Mouse (Mus musculus) limb, embryonic 14.5 days (tissue): ENCODE results near the gene Xxylt1. TPM values are rescaled to one million over a fixed set of nuclear protein-coding genes. Genes with fewer than 3 reads are reported as not detected.
A peak's percentile ranks its signal among the peaks of the same experiment; 100 is the strongest.

Source experiments
- ATAC-seq: fragments of 200-750 bp; cut with Nextera tagmentation; 2 replicates; pipeline ENCODE4 v1.8.0; 2017; ENCODE audit warnings: low read depth, moderate number of reproducible peaks, moderate TSS enrichment; ENCODE audit not compliant: low FRiP score
- DNase-seq: peaks from one replicate; pipeline ENCODE4 v3.0.0-alpha.2; 2015; ENCODE audit warnings: low spot score
- H3K27ac ChIP-seq: fragments of 300-500 bp; sonication (generic); replicated peaks from 2 replicates; pipeline ENCODE4 v1.5.1; 2014; ENCODE audit warnings: low read depth, mild to moderate bottlenecking, low read length, moderate library complexity, mixed read lengths
- H3K27me3 ChIP-seq: fragments of 300-500 bp; sonication (generic); 2 replicates; pipeline ENCODE4 v1.6.1; 2014; ENCODE audit warnings: low read length, mixed read lengths; ENCODE audit not compliant: control insufficient read depth, insufficient read depth
- H3K36me3 ChIP-seq: fragments of 300-500 bp; sonication (generic); 2 replicates; pipeline ENCODE4 v1.6.1; 2014; ENCODE audit warnings: mild to moderate bottlenecking, low read length, moderate library complexity, mixed read lengths; ENCODE audit not compliant: control insufficient read depth, insufficient read depth
- H3K4me1 ChIP-seq: fragments of 300-500 bp; sonication (generic); 2 replicates; pipeline ENCODE4 v1.6.1; 2014; ENCODE audit warnings: antibody characterized with exemption, low read length, mixed read lengths; ENCODE audit not compliant: control insufficient read depth, insufficient read depth
- H3K4me2 ChIP-seq: fragments of 300-500 bp; sonication (generic); replicated peaks from 2 replicates; pipeline ENCODE4 v1.6.1; 2014; ENCODE audit warnings: low read depth, mild to moderate bottlenecking, low read length, moderate library complexity; ENCODE audit not compliant: severe bottlenecking
- H3K4me3 ChIP-seq: fragments of 300-500 bp; sonication (generic); replicated peaks from 2 replicates; pipeline ENCODE4 v1.5.1; 2014; ENCODE audit warnings: low read length
- H3K9ac ChIP-seq: fragments of 300-500 bp; sonication (generic); 2 replicates; pipeline ENCODE4 v1.6.1; 2014; ENCODE audit warnings: mild to moderate bottlenecking, low read depth, low read length, moderate library complexity; ENCODE audit not compliant: severe bottlenecking
- H3K9me3 ChIP-seq: fragments of 300-500 bp; sonication (generic); 2 replicates; pipeline ENCODE4 v1.6.1; 2016; ENCODE audit warnings: low read length; ENCODE audit not compliant: control insufficient read depth
- POLR2A ChIP-seq: fragments of 200-500 bp; IDR thresholded peaks from 2 replicates; pipeline ENCODE4 v1.8.0; 2012; ENCODE audit warnings: inconsistent platforms, mild to moderate bottlenecking, moderate library complexity, borderline replicate concordance; ENCODE audit not compliant: insufficient read depth, insufficient read length; ENCODE audit errors: extremely low read depth
- WGBS: fragments of 180-500 bp; shearing (Covaris S2); extraction: QIAGEN DNeasy Blood & Tissue Kit; methylation state at CpG from one replicate; pipeline ENCODE4 v1.1.7; 2014; 5-methylcytosine and 5-hydroxymethylcytosine counted together
- polyA plus RNA-seq, 2 experiments: library from polyadenylated mRNA; depleted of rRNA in 1 of 2; stranded (reverse) in 1 of 2; unstranded in 1 of 2; fragments of >200 nt; fragmentation: Nextera tagmentation in 1 of 2; extraction: Ambion mirVana in 1 of 2; gene quantifications; 2 replicates each; pipeline versions ENCODE4 v1.2.1 to v1.2.3; 2012 to 2014

The Xxylt1 gene
- polyA plus RNA-seq, 2 experiments = 20.0 to 23.8 TPM

DNA sequence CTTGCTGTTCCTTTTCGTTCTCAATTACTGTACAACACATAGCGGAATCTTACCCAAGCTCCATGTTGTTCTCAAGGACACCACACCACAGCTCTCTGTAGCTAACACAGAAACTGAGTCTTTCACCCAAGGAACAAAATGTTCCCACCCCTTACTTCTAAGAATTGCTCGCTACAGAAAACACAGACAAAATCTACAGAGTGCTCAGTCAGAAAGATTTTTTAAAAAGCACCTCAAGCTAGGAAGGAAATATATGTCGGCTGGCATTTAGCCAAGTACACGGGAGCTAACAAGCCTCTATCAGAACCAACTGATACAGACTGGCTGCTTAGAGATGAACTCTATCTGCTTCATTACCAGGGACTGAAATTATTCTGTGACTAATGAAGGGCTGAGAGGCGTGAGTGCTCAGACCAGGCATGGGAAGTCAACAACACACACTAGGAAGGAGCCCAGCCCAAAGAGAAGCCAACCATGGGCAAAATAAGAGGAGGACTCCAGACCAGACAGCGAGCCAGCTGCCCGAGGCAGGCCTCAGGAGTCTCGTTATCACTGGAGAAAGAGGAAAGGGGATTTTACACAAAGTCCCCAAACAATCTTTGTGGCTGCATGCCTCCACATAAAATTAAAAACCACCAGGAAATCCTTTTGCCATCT, 41.3 kb downstream of the Xxylt1 start:
- DNase-seq (peak; percentile 60), ATAC-seq (peak; percentile 53; the same call in 1 of the 2 replicates)
- TF ChIP-seq POLR2A = no peak
- no peak overlapping the region for H3K9ac ChIP-seq
- no peak overlapping the region for H3K4me3 ChIP-seq
- no peaks in the 10 kb centered on the region for H3K36me3 ChIP-seq
- no peak overlapping the region for H3K4me2 ChIP-seq
- 40% methylated on average over 9 of the region's 9 CpGs for WGBS
- no peaks in the 10 kb centered on the region for H3K9me3 ChIP-seq
- H3K27me3 ChIP-seq = no peaks in the 10 kb centered on the region
- H3K4me1 ChIP-seq = peaks cover 22% of the 10 kb centered on the region
- 0 out of 2 replicates have a peak overlapping the region, but pooled peaks have one; percentile 19 for H3K27ac ChIP-seq

GRCm38 (mm10) chr16:31037431-31037830, 43.8 kb downstream of the Xxylt1 start:
- Histone ChIP-seq H3K4me1 (peaks cover 23% of the 10 kb centered on the region), H3K27ac (no peak overlapping the region), H3K36me3 (no peaks in the 10 kb centered on the region), H3K27me3 (no peaks in the 10 kb centered on the region), H3K4me2 (no peak overlapping the region), H3K9ac (no peak overlapping the region), H3K9me3 (no peaks in the 10 kb centered on the region), H3K4me3 (no peak overlapping the region)
- DNase-seq (no peak), ATAC-seq (no peak)
- no peak for TF ChIP-seq POLR2A
- WGBS = 80% methylated on average over 1 of the region's 1 CpGs

- WGBS = 43% methylated on average over 8 of the region's 8 CpGs
- no peak for TF ChIP-seq POLR2A
- Histone ChIP-seq H3K9me3 (no peaks in the 10 kb centered on the region), H3K27ac (peak overlapping the region; percentile 38; the same call in 1 of the 2 replicates), H3K27me3 (no peaks in the 10 kb centered on the region), H3K9ac (no peak overlapping the region), H3K36me3 (no peaks in the 10 kb centered on the region), H3K4me3 (no peak overlapping the region), H3K4me1 (peaks cover 23% of the 10 kb centered on the region), H3K4me2 (no peak overlapping the region)
- ATAC-seq (peak; percentile 67), DNase-seq (peak; percentile 73)
Observed at GRCm38 (mm10) chr16:31035651-31036245, 45.5 kb downstream of the Xxylt1 start.

GRCm38 (mm10) chr16:31035235-31035634, 46.0 kb downstream of the Xxylt1 start:
- Histone ChIP-seq H3K4me2 (no peak overlapping the region), H3K27ac (peak overlapping the region; percentile 52; the same call in 1 of the 2 replicates), H3K4me1 (peaks cover 23% of the 10 kb centered on the region), H3K9ac (no peak overlapping the region), H3K27me3 (no peaks in the 10 kb centered on the region), H3K4me3 (no peak overlapping the region), H3K36me3 (no peaks in the 10 kb centered on the region), H3K9me3 (no peaks in the 10 kb centered on the region)
- DNase-seq (no peak), ATAC-seq (no peak)
- no peak for TF ChIP-seq POLR2A
- WGBS = 55% methylated on average over 7 of the region's 7 CpGs

- H3K4me3 ChIP-seq = no peak overlapping the region
- no peak overlapping the region for H3K9ac ChIP-seq
- no peaks in the 10 kb centered on the region for H3K27me3 ChIP-seq
- H3K9me3 ChIP-seq = no peaks in the 10 kb centered on the region
- ATAC-seq = no peak
- TF ChIP-seq POLR2A = no peak
- WGBS = 88% methylated on average over 3 of the region's 3 CpGs
- H3K27ac ChIP-seq = no peak overlapping the region
- H3K36me3 ChIP-seq = no peaks in the 10 kb centered on the region
- peaks cover 18% of the 10 kb centered on the region for H3K4me1 ChIP-seq
- DNase-seq = no peak
- no peak overlapping the region for H3K4me2 ChIP-seq
Observed at GRCm38 (mm10) chr16:31034051-31034450, 47.2 kb downstream of the Xxylt1 start.
